ENCODE assay signal across 31 mouse cellular contexts in genomic region chr9:105100807-105101570, GRCm38 (mm10). TPM values are rescaled to one million over a fixed set of nuclear protein-coding genes. Genes with fewer than 3 reads are reported as not detected.
A peak's percentile ranks its signal among the peaks of the same experiment; 100 is the strongest.
DNase-seq lines count a peak whose midpoint lies in the region; ATAC-seq and TF ChIP-seq lines count a peak whose summit lies in the region.
"Had no signal": no experiment of that assay in that cellular context is flagged by ENCODE, and none has a peak within 500 bp of the region (broad histone marks: within the 10 kb centered on the region; RNA-seq: fewer than 3 reads in every experiment).

No protein-coding gene starts in this region.

- TF ChIP-seq POLR2A in olfactory bulb, adult 2 months (IDR thresholded peaks at IDR 0.05; ENCODE audit: insufficient read depth, low read depth, low read length) = no peak

- no peaks in the 10 kb centered on the region for H3K27me3 ChIP-seq in midbrain, embryonic 14.5 days (ENCODE audit: control insufficient read depth, insufficient read depth, low read length)
- H3K27me3 ChIP-seq: embryonic facial prominence, embryonic 15.5 days; heart, embryonic 13.5 days; hindbrain, embryonic 15.5 days; limb, embryonic 13.5 days; liver, embryonic 13.5 days; lung, embryonic 15.5 days; midbrain, embryonic 12.5 days; neural tube, embryonic 15.5 days had no signal

- 0 out of 2 replicates have a peak overlapping the region, but pooled peaks have one; percentile 13 for H3K4me3 ChIP-seq in olfactory bulb, adult 2 months (ENCODE audit: insufficient read depth, low read depth, low read length)
- no peak overlapping the region for H3K4me3 ChIP-seq in midbrain, embryonic 14.5 days (replicated peaks; ENCODE audit: low read depth, low read length)
- H3K4me3 ChIP-seq: embryonic facial prominence, embryonic 15.5 days; gastrocnemius, adult 2 months; heart, embryonic 13.5 days; hindbrain, embryonic 15.5 days; limb, embryonic 13.5 days; liver, embryonic 13.5 days; lung, embryonic 15.5 days; midbrain, embryonic 12.5 days; myocyte; neural tube, embryonic 15.5 days had no signal

- H3K9me3 ChIP-seq in midbrain, embryonic 14.5 days (ENCODE audit: control insufficient read depth, low read length) = no peaks in the 10 kb centered on the region
- H3K9me3 ChIP-seq: embryonic facial prominence, embryonic 15.5 days; heart, embryonic 13.5 days; hindbrain, embryonic 15.5 days; limb, embryonic 13.5 days; liver, embryonic 13.5 days; lung, embryonic 15.5 days; midbrain, embryonic 12.5 days; neural tube, embryonic 15.5 days had no signal

- H3K36me3 ChIP-seq in midbrain, embryonic 14.5 days (ENCODE audit: control insufficient read depth, insufficient read depth, low read length) = no peaks in the 10 kb centered on the region
- H3K36me3 ChIP-seq: embryonic facial prominence, embryonic 15.5 days; heart, embryonic 13.5 days; hindbrain, embryonic 15.5 days; limb, embryonic 13.5 days; liver, embryonic 13.5 days; lung, embryonic 15.5 days; midbrain, embryonic 12.5 days; neural tube, embryonic 15.5 days had no signal

- no peak overlapping the region for H3K9ac ChIP-seq in midbrain, embryonic 14.5 days (replicated peaks; ENCODE audit: low read length)
- H3K9ac ChIP-seq: embryonic facial prominence, embryonic 15.5 days; heart, embryonic 13.5 days; hindbrain, embryonic 15.5 days; limb, embryonic 13.5 days; liver, embryonic 13.5 days; lung, embryonic 15.5 days; midbrain, embryonic 12.5 days; neural tube, embryonic 15.5 days had no signal

- no peak for TF ChIP-seq CTCF in olfactory bulb, adult 2 months (IDR thresholded peaks at IDR 0.05; ENCODE audit: insufficient read depth, low read depth, low read length)

- DNase-seq in embryo, embryonic 10.5 days (ENCODE audit: low spot score) = peak; percentile 10
- no peak for DNase-seq in embryo, embryonic 9.5 days (ENCODE audit: extremely low spot score)
- DNase-seq in thymus, postnatal 36 days = peak; percentile 58 to 75
- no peak for DNase-seq in kidney, postnatal 4 days
- no peak for DNase-seq in midbrain, embryonic 14.5 days
- DNase-seq: adrenal gland, postnatal 10 days; cerebellum, adult 11 months; embryo, embryonic 11 days; gastrocnemius, adult 2 months; heart, adult 11 months; heart, postnatal 4 days; kidney, adult 11 months; liver, embryonic 13.5 days had no signal

- peaks cover 9% of the 10 kb centered on the region; the same call in 1 of the 2 replicates for H3K4me1 ChIP-seq in olfactory bulb, adult 2 months (ENCODE audit: control insufficient read depth, insufficient read depth, low read length)
- H3K4me1 ChIP-seq in midbrain, embryonic 14.5 days (ENCODE audit: control insufficient read depth, insufficient read depth, low read length) = no peaks in the 10 kb centered on the region
- H3K4me1 ChIP-seq: embryonic facial prominence, embryonic 15.5 days; heart, embryonic 13.5 days; hindbrain, embryonic 15.5 days; limb, embryonic 13.5 days; liver, embryonic 13.5 days; lung, embryonic 15.5 days; midbrain, embryonic 12.5 days; neural tube, embryonic 15.5 days had no signal

- H3K4me2 ChIP-seq in midbrain, embryonic 14.5 days (ENCODE audit: low read length) = no peak overlapping the region
- H3K4me2 ChIP-seq: embryonic facial prominence, embryonic 15.5 days; heart, embryonic 13.5 days; hindbrain, embryonic 15.5 days; limb, embryonic 13.5 days; liver, embryonic 13.5 days; lung, embryonic 15.5 days; midbrain, embryonic 12.5 days; neural tube, embryonic 15.5 days had no signal

- peak; percentile 60; the same call in 1 of the 2 replicates for ATAC-seq in common myeloid progenitor, adult 5-6 weeks (replicated peaks; ENCODE audit: low read depth, poor library complexity, severe bottlenecking)
- ATAC-seq in frontal cortex, adult (ENCODE audit: low TSS enrichment) = no peak
- ATAC-seq in midbrain, embryonic 14.5 days (ENCODE audit: low FRiP score, low TSS enrichment) = no peak
- ATAC-seq: forebrain, embryonic 16.5 days had no signal

- 43% methylated on average over 15 of the region's 15 CpGs for WGBS in olfactory bulb, adult 2 months
- WGBS in midbrain, embryonic 14.5 days = 74% methylated on average over 15 of the region's 15 CpGs

- H3K27ac ChIP-seq in olfactory bulb, adult 2 months (ENCODE audit: insufficient read depth, low read depth, low read length) = no peak overlapping the region
- no peak overlapping the region for H3K27ac ChIP-seq in midbrain, embryonic 14.5 days (replicated peaks; ENCODE audit: low read depth, low read length)
- H3K27ac ChIP-seq: embryonic facial prominence, embryonic 15.5 days; gastrocnemius, adult 2 months; heart, embryonic 13.5 days; hindbrain, embryonic 15.5 days; limb, embryonic 13.5 days; liver, embryonic 13.5 days; lung, embryonic 15.5 days; macrophage; midbrain, embryonic 12.5 days; neural tube, embryonic 15.5 days; stomach, postnatal 0 days had no signal

RNA-seq across cellular contexts. Expression of gene Nudt16, which starts 30.6 kb away (rescaled TPM):
- total RNA-seq in common myeloid progenitor, adult 5-6 weeks (2017) = 8.5 and 8.9 TPM in 2 replicates
- polyA plus RNA-seq in olfactory bulb, adult 2 months (2012; ENCODE audit: insufficient read depth, insufficient read length, low replicate concordance, missing spikeins) = not detected in 2 replicates
- polyA plus RNA-seq in midbrain, embryonic 14.5 days (2014; fragmentation: Nextera tagmentation; extraction: Ambion mirVana) = 30.4 and 33.3 TPM in 2 replicates

RNA-seq across cellular contexts. Expression of gene 1700080E11Rik, which starts 43.9 kb away (rescaled TPM):
- not detected in 2 replicates for total RNA-seq in common myeloid progenitor, adult 5-6 weeks (2017)
- not detected in 2 replicates for polyA plus RNA-seq in olfactory bulb, adult 2 months (2012; ENCODE audit: insufficient read depth, insufficient read length, low replicate concordance, missing spikeins)
- not detected in 2 replicates for polyA plus RNA-seq in midbrain, embryonic 14.5 days (2014; fragmentation: Nextera tagmentation; extraction: Ambion mirVana)
- total RNA-seq: adrenal gland, postnatal 10 days; gastrocnemius, adult 2 months; heart, postnatal 4 days; layer of hippocampus, adult 18-20 months; layer of hippocampus, postnatal 25 days; left cerebral cortex, postnatal 14 days had no signal
- polyA plus RNA-seq: embryonic facial prominence, embryonic 15.5 days; forebrain, embryonic 16.5 days; heart, embryonic 13.5 days; hindbrain, embryonic 15.5 days; kidney, embryonic 16.5 days; limb, embryonic 13.5 days; liver, embryonic 13.5 days; lung, embryonic 15.5 days; macrophage; midbrain, embryonic 12.5 days; myocyte; neural tube, embryonic 15.5 days; stomach, postnatal 0 days had no signal

RNA-seq across cellular contexts. Expression of gene Mrpl3, which starts 48.0 kb away (rescaled TPM):
- 90.5 and 128 TPM in 2 replicates for total RNA-seq in common myeloid progenitor, adult 5-6 weeks (2017)
- polyA plus RNA-seq in olfactory bulb, adult 2 months (2012; ENCODE audit: insufficient read depth, insufficient read length, low replicate concordance, missing spikeins) = 121 and 370 TPM in 2 replicates
- polyA plus RNA-seq in midbrain, embryonic 14.5 days (2014; fragmentation: Nextera tagmentation; extraction: Ambion mirVana) = 87.6 and 104 TPM in 2 replicates

Comparison
In these comparisons a context has a peak if more than half of its experiments do, and no peak if none do; other contexts are left out.
1. DNase-seq: peak in embryo, embryonic 10.5 days (single experiment) and thymus, postnatal 36 days (2 of 2); none in embryo, embryonic 9.5 days (single experiment), kidney, postnatal 4 days (0 of 2) and midbrain, embryonic 14.5 days (single experiment).
2. RNA of gene Nudt16, which starts 30.6 kb away (polyA plus RNA-seq): 30.4 to 33.3 TPM in midbrain, embryonic 14.5 days; not detected in olfactory bulb, adult 2 months; every median in the first group is over 10 times any median in the second.